Mouse (Mus musculus) liver, adult (tissue): ENCODE results near the gene Emb.

Experiments used
- GATA4 ChIP-seq: IDR thresholded peaks from 2 replicates; pipeline ENCODE4 v1.6.1; 2014; ENCODE audit warnings: mild to moderate bottlenecking, low read length; ENCODE audit not compliant: insufficient replicate concordance

Gene Emb

DNA sequence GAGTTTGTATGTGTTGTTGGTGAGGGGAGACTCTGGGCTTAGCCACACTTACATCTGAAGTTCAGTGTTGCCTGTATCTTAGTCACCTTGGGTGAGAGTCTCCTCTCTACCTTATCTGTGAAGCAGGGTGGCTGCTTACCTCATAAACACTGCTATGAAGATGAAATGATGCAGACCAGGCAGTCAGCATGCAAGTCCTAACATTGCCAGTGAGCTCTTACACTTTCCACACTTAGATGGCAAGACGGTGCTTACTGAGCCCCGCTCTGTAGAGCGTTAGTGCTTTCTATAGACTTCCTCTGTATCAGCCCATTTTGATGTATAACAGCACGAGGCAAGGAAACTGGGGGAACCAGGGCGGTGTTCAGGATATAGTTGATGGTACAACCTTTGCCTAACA, 34.3 kb downstream of the Emb start:
- TF ChIP-seq GATA4, result no peak

GRCm38 (mm10) chr13:117260704-117261103, 52.4 kb downstream of the Emb start:
- TF ChIP-seq GATA4, result no peak

DNA sequence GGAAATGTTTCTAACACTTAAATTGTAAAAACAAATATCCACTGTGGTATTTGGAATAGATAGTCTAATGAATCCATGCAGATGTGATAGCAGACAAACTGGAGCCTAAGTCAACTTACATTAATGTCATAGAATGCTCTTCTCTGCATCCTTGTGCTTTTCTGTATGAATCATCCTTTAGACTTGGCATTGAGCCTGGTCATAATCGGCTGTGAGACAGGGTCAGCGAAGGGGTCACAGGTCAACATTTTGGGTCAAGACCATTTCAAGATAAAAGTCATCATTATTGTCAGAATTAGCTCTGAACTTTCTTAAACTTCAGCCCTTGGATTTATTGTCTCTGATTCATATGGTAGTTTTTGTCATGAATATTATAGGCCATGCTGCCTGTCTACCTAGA, 57.8 kb downstream of the Emb start:
- no peak for TF ChIP-seq GATA4

GRCm38 (mm10) chr13:117267963-117268362, 59.6 kb downstream of the Emb start:
- TF ChIP-seq GATA4, result no peak

DNA sequence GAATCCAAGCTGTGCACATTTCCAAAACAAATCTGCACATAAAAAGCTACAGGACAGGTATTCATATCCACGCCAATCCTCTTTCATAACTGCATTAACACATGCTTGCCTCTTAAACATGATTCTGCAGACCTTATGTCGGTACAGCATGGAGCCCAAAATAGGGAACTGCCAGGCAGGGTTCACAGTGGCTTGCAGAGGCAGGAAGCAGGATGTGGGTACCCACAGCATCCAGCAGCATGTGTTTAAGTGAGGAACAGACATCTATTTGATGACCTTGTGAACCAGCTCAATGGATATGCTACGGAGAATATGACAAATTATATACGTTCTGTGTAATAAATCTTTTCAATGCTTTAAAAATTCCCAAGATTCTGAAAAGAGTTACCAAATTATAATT, 75.7 kb downstream of the Emb start:
- TF ChIP-seq GATA4, result no peak

- no peak for TF ChIP-seq GATA4
These were observed 78.6 kb downstream of the Emb start for GRCm38 (mm10) chr13:117286939-117287338.

GRCm38 (mm10) chr13:117287400-117287799, 79.1 kb downstream of the Emb start:
- TF ChIP-seq GATA4, result no peak

GRCm38 (mm10) chr13:117289494-117290270, 81.3 kb downstream of the Emb start:
- TF ChIP-seq GATA4, result no peak

DNA sequence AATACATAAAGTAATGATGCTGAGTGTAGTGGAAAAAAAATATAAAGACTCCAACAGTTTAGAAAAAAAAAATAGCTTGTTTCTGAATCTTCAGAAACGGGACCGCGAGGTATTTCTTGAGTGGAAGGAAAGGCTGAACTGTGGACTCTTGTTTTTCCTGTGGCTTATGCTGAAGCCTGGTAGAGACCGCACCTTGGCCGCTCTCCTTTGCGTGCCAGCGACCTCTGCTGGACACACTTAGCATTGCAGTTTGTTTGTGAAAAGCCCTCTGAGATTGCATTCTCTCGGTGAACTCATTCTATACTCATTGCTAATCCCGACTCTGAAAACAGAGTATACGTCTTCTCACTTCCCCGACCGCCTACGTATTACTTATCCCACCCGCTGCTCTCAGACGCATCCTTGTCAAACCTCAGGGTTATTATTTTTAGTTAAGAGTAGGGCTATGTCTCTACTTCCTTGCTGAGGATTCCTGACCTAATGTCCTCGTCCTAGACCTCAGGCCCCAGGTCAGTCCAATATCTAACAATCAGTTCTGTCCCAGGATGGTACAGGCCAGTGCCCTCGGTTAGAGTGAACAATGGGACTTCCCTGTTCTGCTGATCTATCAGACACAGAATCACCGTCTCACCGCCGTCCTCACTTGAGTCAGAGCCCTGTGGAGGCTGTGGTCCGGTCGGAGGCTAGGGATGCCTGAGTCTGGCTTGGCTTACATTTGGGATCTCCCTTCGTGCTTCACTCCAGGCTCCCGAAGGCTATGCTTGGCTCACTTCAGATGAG, 103.3 kb downstream of the Emb start:
- TF ChIP-seq GATA4, result no peak
